Mouse (Mus musculus) midbrain, embryonic 12.5 days (tissue): Measurements from ENCODE around the gene Hmgb4. TPM values are rescaled to one million over a fixed set of nuclear protein-coding genes. Genes with fewer than 3 reads are reported as not detected.

Experiments used
- ATAC-seq: fragments of 200-750 bp; cut with Nextera tagmentation; 2 replicates; pipeline ENCODE4 v1.8.0; 2017; ENCODE audit warnings: low read depth, moderate TSS enrichment, moderate library complexity; ENCODE audit not compliant: low FRiP score
- H3K27ac ChIP-seq: fragments of 300-500 bp; sonication (generic); replicated peaks from 2 replicates; pipeline ENCODE4 v1.5.1; 2016; ENCODE audit warnings: mild to moderate bottlenecking
- H3K27me3 ChIP-seq: fragments of 300-500 bp; sonication (generic); 2 replicates; pipeline ENCODE4 v1.6.1; 2016; ENCODE audit warnings: mild to moderate bottlenecking
- H3K36me3 ChIP-seq: fragments of 300-500 bp; sonication (generic); 2 replicates; pipeline ENCODE4 v1.6.1; 2016
- H3K4me1 ChIP-seq: fragments of 300-500 bp; sonication (generic); 2 replicates; pipeline ENCODE4 v1.6.1; 2016
- H3K4me2 ChIP-seq: fragments of 300-500 bp; sonication (generic); replicated peaks from 2 replicates; pipeline ENCODE4 v1.6.1; 2016; ENCODE audit warnings: mild to moderate bottlenecking, moderate library complexity
- H3K4me3 ChIP-seq: fragments of 300-500 bp; sonication (generic); 2 replicates; pipeline ENCODE4 v1.5.1; 2016; ENCODE audit warnings: mild to moderate bottlenecking
- H3K9ac ChIP-seq: fragments of 300-500 bp; sonication (generic); replicated peaks from 2 replicates; pipeline ENCODE4 v1.6.1; 2016; ENCODE audit warnings: mild to moderate bottlenecking, moderate library complexity
- H3K9me3 ChIP-seq: fragments of 300-500 bp; sonication (generic); 2 replicates; pipeline ENCODE4 v1.6.1; 2016; ENCODE audit warnings: mild to moderate bottlenecking
- WGBS: fragments of 180-500 bp; shearing (Covaris S2); methylation state at CpG from one replicate; pipeline ENCODE4 v1.1.7; 2016; 5-methylcytosine and 5-hydroxymethylcytosine counted together
- polyA plus RNA-seq: library from polyadenylated mRNA; unstranded; fragments of >200 nt; fragmentation: Nextera tagmentation; extraction: Ambion mirVana; gene quantifications from 2 replicates; pipeline ENCODE4 v1.2.1, GENCODE M21; 2016

Hmgb4 gene
- polyA plus RNA-seq, 1 experiment from 2014 or later, result not detected

GRCm38 (mm10) chr4:128265341-128265740, 4.6 kb upstream of the Hmgb4 start:
- no peak for ATAC-seq
- 87% methylated on average over 3 of the region's 3 CpGs for WGBS

DNA sequence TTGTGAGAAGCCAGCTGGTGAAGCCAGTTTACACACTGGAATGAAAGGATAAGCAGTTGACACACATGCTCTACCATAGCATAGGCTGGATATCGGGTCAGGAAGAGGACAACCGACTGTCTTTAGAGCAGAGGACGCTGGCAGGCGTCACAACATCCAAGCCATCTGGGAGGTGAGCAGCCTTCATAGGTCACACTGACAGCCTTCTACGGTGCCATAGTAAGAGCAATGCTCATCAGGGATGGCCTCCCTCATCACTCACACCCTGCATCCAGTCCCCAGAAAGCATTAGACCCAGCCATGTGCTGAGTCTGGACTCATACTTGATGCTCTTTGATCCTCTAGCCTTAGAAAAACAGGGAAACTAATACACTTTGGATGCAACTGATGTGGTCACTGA, 3.7 kb upstream of the Hmgb4 start:
- H3K27me3 ChIP-seq, result no peaks in the 10 kb centered on the region
- no peaks in the 10 kb centered on the region for H3K9me3 ChIP-seq
- no peak overlapping the region for H3K27ac ChIP-seq
- H3K9ac ChIP-seq, result no peak overlapping the region
- WGBS, result 90% methylated on average over 5 of the region's 5 CpGs
- no peak overlapping the region for H3K4me2 ChIP-seq
- H3K4me1 ChIP-seq, result no peaks in the 10 kb centered on the region
- ATAC-seq, result no peak
- no peaks in the 10 kb centered on the region for H3K36me3 ChIP-seq
- no peak overlapping the region for H3K4me3 ChIP-seq

More at GRCm38 (mm10) chr4:128265341-128265740, 4.6 kb upstream of the Hmgb4 start:
- no peaks in the 10 kb centered on the region for H3K9me3 ChIP-seq
- H3K27me3 ChIP-seq, result no peaks in the 10 kb centered on the region
- no peaks in the 10 kb centered on the region for H3K36me3 ChIP-seq
- no peak overlapping the region for H3K9ac ChIP-seq
- no peak overlapping the region for H3K4me3 ChIP-seq
- no peak overlapping the region for H3K4me2 ChIP-seq
- no peak overlapping the region for H3K27ac ChIP-seq
- no peaks in the 10 kb centered on the region for H3K4me1 ChIP-seq

DNA sequence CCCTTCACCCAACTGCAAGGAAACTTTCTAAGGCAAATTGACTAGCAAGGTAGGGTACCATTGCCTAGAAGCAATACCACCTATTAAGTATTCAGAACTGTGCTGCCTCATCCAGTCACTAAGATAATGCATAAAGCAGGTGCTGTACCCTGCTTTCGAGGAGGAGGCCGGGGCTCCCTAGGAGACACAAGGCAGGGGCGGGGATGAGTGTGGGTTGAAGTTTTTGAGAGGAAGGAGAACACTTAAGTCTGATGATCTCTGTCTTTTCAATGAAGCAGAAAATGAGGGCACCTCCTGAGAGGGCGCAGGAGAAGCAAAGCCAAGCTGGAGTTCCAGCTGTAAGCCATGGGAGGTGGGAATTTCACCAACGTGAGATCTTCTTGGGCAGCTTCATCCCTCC, 1.5 kb downstream of the Hmgb4 start:
- H3K9ac ChIP-seq, result no peak overlapping the region
- H3K36me3 ChIP-seq, result no peaks in the 10 kb centered on the region
- no peaks in the 10 kb centered on the region for H3K4me1 ChIP-seq
- H3K4me3 ChIP-seq, result no peak overlapping the region
- 84% methylated on average over 5 of the region's 5 CpGs for WGBS
- no peak overlapping the region for H3K27ac ChIP-seq
- no peaks in the 10 kb centered on the region for H3K9me3 ChIP-seq
- ATAC-seq, result no peak
- no peaks in the 10 kb centered on the region for H3K27me3 ChIP-seq
- no peak overlapping the region for H3K4me2 ChIP-seq

DNA sequence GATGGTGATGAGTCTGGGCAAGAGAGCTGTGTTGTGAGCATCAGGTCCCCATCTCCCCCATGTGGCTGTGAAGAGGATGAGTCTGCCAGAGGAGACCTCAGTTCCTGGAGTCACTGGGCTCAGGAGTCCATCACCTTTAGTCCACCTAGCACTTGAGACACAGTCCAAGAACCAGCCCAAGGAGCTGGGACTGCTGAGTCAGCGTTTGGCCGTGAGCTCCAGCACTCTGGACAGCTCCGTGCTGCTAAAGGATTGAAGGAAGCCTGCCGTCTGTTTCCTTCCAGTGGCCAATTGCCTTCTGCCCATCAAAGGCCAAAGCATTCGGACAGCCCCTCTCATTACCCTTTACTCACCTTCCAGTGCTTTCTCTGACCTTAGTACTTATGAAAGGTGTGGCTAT, 12.1 kb downstream of the Hmgb4 start:
- H3K27me3 ChIP-seq, result no peaks in the 10 kb centered on the region
- no peak overlapping the region for H3K4me3 ChIP-seq
- no peak overlapping the region for H3K27ac ChIP-seq
- H3K9ac ChIP-seq, result no peak overlapping the region
- H3K36me3 ChIP-seq, result no peaks in the 10 kb centered on the region
- H3K9me3 ChIP-seq, result no peaks in the 10 kb centered on the region
- H3K4me1 ChIP-seq, result peaks cover 4% of the 10 kb centered on the region; the same call in 1 of the 2 replicates
- no peak overlapping the region for H3K4me2 ChIP-seq
- 17% methylated on average over 5 of the region's 5 CpGs for WGBS
- ATAC-seq, result no peak

DNA sequence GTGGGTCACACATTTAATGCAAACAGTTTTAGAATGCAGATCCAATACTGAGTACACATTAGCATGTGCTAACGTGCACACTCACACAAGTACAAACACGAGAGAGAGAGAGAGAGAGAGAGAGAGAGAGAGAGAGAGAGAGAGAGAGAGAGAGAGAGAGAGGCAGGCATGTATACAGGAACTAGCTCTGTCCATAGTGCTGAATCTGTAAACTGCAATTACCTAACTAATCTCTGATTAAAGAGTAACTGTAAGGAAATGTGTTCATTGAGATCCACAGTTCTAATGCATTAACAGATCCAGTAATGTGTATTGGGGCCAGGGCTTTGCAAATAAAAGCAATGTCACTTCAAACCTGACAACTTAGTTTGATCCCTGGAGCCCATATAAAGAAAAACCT, 15.6 kb downstream of the Hmgb4 start:
- peaks cover 28% of the 10 kb centered on the region for H3K4me1 ChIP-seq
- H3K4me3 ChIP-seq, result no peak overlapping the region
- 48% methylated on average over 2 of the region's 2 CpGs for WGBS
- H3K27ac ChIP-seq, result no peak overlapping the region
- no peak overlapping the region for H3K9ac ChIP-seq
- H3K4me2 ChIP-seq, result no peak overlapping the region
- H3K27me3 ChIP-seq, result no peaks in the 10 kb centered on the region
- H3K9me3 ChIP-seq, result no peaks in the 10 kb centered on the region
- no peaks in the 10 kb centered on the region for H3K36me3 ChIP-seq
- ATAC-seq, result no peak

DNA sequence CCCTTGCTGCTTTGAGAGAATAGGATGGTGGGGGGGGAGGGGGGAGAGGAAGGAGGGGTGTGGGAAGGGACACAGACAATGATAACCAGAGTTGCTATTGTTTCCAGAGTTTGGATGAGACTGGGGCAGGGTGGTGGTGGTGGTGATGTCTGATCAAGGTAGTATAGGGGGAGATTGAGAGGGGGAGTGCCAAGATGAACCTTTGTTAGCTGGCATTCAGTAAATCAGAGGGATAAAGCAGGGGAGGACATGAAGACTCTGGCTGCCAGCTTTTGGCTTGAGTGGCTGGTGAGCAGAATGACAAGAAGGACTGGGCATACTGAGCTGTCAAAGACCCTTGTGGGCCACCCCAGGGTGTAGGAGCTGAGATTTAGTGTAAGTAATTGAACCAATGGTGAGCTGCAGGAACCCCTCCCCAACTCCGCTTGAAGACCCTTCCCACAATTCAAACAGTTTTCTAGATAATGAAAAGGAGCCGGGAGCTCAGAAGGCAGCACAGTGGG, 18.9 kb downstream of the Hmgb4 start:
- peaks cover 24% of the 10 kb centered on the region for H3K4me1 ChIP-seq
- peak overlapping the region; percentile 56 for H3K27ac ChIP-seq
- no peaks in the 10 kb centered on the region for H3K36me3 ChIP-seq
- no peaks in the 10 kb centered on the region for H3K27me3 ChIP-seq
- no peak overlapping the region for H3K9ac ChIP-seq
- 22% methylated on average over 2 of the region's 2 CpGs for WGBS
- 0 out of 2 replicates have a peak overlapping the region, but pooled peaks have one; percentile 19 for H3K4me2 ChIP-seq
- H3K4me3 ChIP-seq, result no peak overlapping the region
- no peak for ATAC-seq
- H3K9me3 ChIP-seq, result no peaks in the 10 kb centered on the region

- Histone ChIP-seq H3K4me3 (no peak overlapping the region), H3K4me1 (peaks cover 24% of the 10 kb centered on the region), H3K27ac (peak overlapping the region; percentile 54; the same call in 1 of the 2 replicates), H3K9ac (no peak overlapping the region; the same call in 1 of the 2 replicates), H3K27me3 (no peaks in the 10 kb centered on the region), H3K4me2 (peak overlapping the region; percentile 19; the same call in 1 of the 2 replicates), H3K9me3 (no peaks in the 10 kb centered on the region), H3K36me3 (no peaks in the 10 kb centered on the region)
- WGBS, result 11% methylated on average over 19 of the region's 19 CpGs
- no peak for ATAC-seq
Measured at GRCm38 (mm10) chr4:128241075-128241853, 19.5 kb downstream of the Hmgb4 start.

DNA sequence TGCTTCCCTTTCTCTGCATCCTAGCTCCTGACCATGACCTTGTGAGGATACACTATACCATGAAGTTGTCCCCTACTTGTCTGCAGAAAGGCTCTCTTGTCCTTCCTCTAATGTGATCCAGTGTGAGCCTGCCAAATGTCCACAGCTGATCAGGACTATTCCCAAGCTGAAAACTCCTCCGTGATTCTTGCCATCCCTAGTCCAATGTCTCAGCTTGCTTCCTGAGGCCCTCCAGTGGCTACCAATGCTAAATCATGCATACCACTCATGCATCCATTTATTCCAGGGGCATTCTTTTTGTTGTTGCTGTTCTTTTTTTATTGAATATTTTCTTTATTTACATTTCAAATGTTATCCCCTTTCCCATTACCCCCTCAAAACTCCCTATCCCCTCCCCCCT, 21.6 kb downstream of the Hmgb4 start:
- WGBS, result 57% methylated on average over 1 of the region's 1 CpGs
- H3K9me3 ChIP-seq, result no peaks in the 10 kb centered on the region
- no peak for ATAC-seq
- H3K27me3 ChIP-seq, result no peaks in the 10 kb centered on the region
- H3K4me1 ChIP-seq, result peaks cover 24% of the 10 kb centered on the region
- H3K9ac ChIP-seq, result no peak overlapping the region
- H3K4me2 ChIP-seq, result no peak overlapping the region
- H3K27ac ChIP-seq, result no peak overlapping the region
- H3K36me3 ChIP-seq, result no peaks in the 10 kb centered on the region
- no peak overlapping the region for H3K4me3 ChIP-seq

DNA sequence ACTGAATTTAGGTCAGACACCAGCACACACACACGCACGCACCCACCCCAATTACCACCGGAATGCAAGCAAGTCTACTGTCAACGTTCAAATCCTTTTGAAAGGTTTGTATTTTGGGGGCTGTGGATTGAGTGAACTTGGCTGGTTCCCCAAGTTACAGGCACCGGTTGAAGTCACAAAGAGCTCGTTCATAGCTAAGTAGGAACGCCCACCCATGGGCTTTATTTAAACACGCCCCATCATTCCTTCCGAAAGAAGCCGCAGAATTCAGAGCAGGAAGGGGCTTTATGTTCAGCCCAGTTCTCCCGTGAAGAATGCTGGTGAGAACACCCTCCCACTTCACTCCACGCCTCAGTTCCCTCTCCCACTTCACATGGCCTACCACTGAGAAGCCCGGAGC, 27.3 kb downstream of the Hmgb4 start:
- Histone ChIP-seq H3K4me1 (peaks cover 3% of the 10 kb centered on the region; the same call in 1 of the 2 replicates), H3K27ac (no peak overlapping the region), H3K9me3 (no peaks in the 10 kb centered on the region), H3K27me3 (no peaks in the 10 kb centered on the region), H3K4me2 (no peak overlapping the region), H3K9ac (no peak overlapping the region), H3K36me3 (no peaks in the 10 kb centered on the region), H3K4me3 (no peak overlapping the region)
- WGBS, result 92% methylated on average over 13 of the region's 13 CpGs
- ATAC-seq, result no peak

- Histone ChIP-seq H3K27ac (peak overlapping the region; percentile 61), H3K27me3 (no peaks in the 10 kb centered on the region), H3K4me3 (no peak overlapping the region), H3K9ac (no peak overlapping the region), H3K4me1 (peaks cover 13% of the 10 kb centered on the region), H3K36me3 (no peaks in the 10 kb centered on the region), H3K4me2 (no peak overlapping the region), H3K9me3 (no peaks in the 10 kb centered on the region)
- ATAC-seq, result peak; percentile 71
- WGBS, result 42% methylated on average over 13 of the region's 13 CpGs
Measured at GRCm38 (mm10) chr4:128227377-128228316, 33.1 kb downstream of the Hmgb4 start.

- Histone ChIP-seq H3K4me3 (no peak overlapping the region), H3K27ac (no peak overlapping the region), H3K9ac (no peak overlapping the region), H3K4me1 (peaks cover 13% of the 10 kb centered on the region), H3K4me2 (no peak overlapping the region), H3K27me3 (0 out of 2 replicates have a peak, but pooled peaks cover 3% of the 10 kb centered on the region), H3K9me3 (no peaks in the 10 kb centered on the region), H3K36me3 (no peaks in the 10 kb centered on the region)
- 67% methylated on average over 6 of the region's 6 CpGs for WGBS
- no peak for ATAC-seq
Measured at GRCm38 (mm10) chr4:128224453-128224852, 36.3 kb downstream of the Hmgb4 start.
